Mouse (Mus musculus): ENCODE results near the gene Zscan5b.
A peak's percentile ranks its signal among the peaks of the same experiment; 100 is the strongest.
"Not testable (repeated sequence)": the region's sequence is repeated elsewhere in the genome, so short reads cannot be mapped to it uniquely, and the experiment has no call there.

Zscan5b gene

GRCm38 (mm10) chr7:6244361-6245292 is 22.5 kb downstream of the Zscan5b start:
- no peak for DNase-seq (ENCODE audit: low spot score in 2 of 2)

GRCm38 (mm10) chr7:6252410-6252809 is 30.3 kb downstream of the Zscan5b start, which contains the start of gene Epp13:
Epp13 (plus strand) TSS chr7:6252710.
- DNase-seq (ENCODE audit: low spot score in 2 of 2) = no peak

GRCm38 (mm10) chr7:6254451-6254850 is 32.4 kb downstream of the Zscan5b start:
- DNase-seq (ENCODE audit: low spot score in 2 of 2) = no peak

GRCm38 (mm10) chr7:6257386-6257785 is 35.3 kb downstream of the Zscan5b start:
- DNase-seq (ENCODE audit: low spot score in 2 of 2) = no peak

- no peak for DNase-seq (ENCODE audit: low spot score in 2 of 2)
Observed at GRCm38 (mm10) chr7:6258232-6259220, 36.4 kb downstream of the Zscan5b start.

DNA sequence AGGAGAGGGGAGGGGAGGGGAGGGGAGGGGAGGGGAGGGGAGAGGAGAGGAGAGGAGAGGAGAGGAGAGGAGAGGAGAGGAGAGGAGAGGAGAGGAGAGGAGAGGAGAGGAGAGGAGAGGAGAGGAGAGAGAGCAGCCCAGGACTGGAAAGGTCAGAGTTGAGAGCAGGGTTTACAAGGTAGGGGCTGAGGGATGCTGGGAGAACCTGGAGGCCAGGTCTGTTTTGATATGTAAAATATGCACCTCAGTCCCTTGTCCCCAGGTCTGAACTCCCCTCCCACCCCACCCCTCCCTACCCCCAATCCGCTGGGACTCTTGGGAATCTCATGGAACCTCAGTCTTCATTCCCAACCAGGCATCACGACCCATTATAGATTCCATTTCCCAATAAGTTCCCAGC is 37.9 kb downstream of the Zscan5b start:
- not testable (repeated sequence) for DNase-seq (ENCODE audit: low spot score in 2 of 2)

GRCm38 (mm10) chr7:6262120-6262519 is 40.0 kb downstream of the Zscan5b start:
- no peak for DNase-seq (ENCODE audit: low spot score in 2 of 2)

GRCm38 (mm10) chr7:6262984-6263383 is 40.9 kb downstream of the Zscan5b start:
- DNase-seq (ENCODE audit: low spot score in 2 of 2) = no peak

GRCm38 (mm10) chr7:6265695-6266094 is 43.6 kb downstream of the Zscan5b start:
- DNase-seq (ENCODE audit: low spot score in 2 of 2) = peak; percentile 31 to 67

- no peak for DNase-seq (ENCODE audit: low spot score in 2 of 2)
Observed at GRCm38 (mm10) chr7:6277906-6278305, 55.8 kb downstream of the Zscan5b start.

DNA sequence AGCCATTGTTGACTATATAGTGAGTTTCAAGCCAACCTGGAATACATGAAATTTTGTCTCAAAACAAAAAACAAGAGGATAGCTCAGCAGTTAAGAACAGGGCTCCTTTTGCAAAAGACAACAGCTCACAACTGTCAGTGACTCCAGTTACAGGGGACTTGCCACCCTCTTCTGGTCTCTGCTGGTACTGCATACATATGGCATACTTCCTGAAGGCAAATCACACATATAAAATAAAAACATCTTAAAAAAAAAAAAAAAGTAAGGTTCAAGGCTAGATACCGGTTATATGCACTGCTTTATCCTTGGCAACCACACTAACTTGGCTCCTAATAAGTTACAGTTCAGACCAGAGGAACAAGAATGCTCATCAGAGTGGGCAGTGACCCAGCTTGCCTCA is 60.7 kb downstream of the Zscan5b start:
- peak; percentile 58 to 87 for DNase-seq (ENCODE audit: low spot score in 2 of 2)

DNA sequence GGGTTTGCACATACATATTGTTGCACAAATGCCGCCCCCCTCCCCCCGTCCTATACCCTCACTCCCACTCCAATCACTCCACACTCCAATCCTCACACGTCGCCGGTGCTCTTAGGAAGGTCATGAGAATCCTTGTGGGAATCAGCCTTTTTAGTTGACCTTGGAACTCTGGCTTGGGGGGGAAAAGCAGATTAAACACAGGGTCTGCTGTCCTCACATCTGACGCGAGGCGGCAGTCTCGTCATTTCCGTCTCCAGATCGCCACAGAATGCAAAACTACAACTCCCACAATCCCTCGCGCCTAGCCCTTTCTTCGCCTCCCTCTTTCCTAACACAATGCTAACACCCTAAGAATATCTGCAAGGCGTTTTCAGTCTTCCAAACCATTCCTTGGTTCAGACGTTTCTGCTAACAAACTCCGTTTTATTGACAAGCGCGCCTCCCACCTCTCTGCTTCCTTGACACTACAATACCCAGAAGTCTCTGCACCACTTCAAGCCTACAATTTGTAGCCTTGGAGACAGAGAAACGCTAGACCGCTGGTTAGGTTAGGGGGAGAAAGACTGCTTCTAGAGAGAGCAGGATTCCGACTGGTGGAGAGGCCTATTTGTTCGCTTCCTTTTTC is 61.5 kb downstream of the Zscan5b start:
- DNase-seq (ENCODE audit: low spot score in 2 of 2) = peak; percentile 62 to 85

GRCm38 (mm10) chr7:6284442-6285012 is 62.4 kb downstream of the Zscan5b start:
- no peak for DNase-seq (ENCODE audit: low spot score in 2 of 2)

DNA sequence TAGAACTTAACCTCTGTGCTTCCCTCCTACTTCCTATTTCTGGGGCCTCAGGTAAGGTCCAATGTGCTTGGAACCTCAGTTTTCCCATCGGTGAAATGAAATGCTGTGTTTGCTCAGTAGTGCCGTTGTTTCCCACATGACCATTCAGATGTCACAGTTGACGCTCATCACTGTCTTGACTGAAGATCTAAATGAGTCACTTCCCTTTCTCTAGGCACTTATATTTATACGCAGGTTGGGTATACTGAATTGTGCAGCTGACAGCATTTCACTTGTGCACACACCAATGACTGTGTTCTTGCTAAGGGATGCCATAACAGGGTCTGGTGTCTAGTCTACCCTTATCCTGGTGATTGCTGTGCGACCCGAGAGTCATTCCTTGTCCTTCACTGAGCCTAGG is 63.3 kb downstream of the Zscan5b start:
- DNase-seq (ENCODE audit: low spot score in 2 of 2) = no peak

DNA sequence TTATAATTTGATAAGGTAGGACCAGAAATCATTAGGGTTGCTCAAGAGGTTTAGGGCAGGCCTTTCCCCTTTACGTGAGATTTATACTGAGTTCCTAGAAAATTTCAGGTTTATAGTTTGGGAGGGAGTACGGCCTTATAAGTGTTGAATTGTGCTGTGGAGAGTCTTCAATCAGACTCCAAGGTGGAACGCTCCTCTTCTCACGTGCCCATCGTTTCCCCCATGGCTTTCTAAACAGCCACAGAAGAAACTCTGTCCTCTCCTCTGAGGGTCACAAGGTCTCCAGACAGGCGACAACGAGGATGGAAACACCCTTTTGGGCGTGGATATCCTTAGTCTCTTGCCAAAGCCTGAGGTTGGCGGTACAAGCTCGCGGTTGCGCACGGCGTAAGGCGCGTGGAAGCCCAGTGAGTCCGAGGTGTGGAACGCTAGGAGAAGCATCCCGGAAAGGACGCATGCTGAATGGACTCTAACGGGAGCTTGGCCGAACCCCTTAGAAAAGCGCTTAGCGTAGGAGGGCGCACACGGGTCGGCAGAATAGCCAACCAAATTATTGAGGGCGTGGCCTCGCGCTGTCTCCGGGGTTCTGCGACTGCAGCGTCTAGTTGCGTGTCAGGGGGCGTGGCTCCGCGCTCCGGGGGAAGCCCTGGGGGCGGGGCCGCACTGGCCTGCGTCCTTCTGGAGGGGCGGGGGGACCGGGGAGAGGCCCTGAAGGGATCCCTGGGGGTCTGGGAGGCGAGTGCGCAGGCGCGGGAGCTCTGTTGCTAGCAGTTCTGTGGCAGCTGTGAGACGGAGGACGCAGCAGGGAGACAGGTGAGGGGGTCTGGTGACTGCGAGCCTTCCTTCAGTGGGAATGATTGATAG is 64.0 kb downstream of the Zscan5b start, which contains the start of gene Zfp667:
Zfp667 (plus strand) TSS at position 738 of the 864 bp plus-strand sequence.
- peak; percentile 84 to 98 for DNase-seq (ENCODE audit: low spot score in 2 of 2)

DNA sequence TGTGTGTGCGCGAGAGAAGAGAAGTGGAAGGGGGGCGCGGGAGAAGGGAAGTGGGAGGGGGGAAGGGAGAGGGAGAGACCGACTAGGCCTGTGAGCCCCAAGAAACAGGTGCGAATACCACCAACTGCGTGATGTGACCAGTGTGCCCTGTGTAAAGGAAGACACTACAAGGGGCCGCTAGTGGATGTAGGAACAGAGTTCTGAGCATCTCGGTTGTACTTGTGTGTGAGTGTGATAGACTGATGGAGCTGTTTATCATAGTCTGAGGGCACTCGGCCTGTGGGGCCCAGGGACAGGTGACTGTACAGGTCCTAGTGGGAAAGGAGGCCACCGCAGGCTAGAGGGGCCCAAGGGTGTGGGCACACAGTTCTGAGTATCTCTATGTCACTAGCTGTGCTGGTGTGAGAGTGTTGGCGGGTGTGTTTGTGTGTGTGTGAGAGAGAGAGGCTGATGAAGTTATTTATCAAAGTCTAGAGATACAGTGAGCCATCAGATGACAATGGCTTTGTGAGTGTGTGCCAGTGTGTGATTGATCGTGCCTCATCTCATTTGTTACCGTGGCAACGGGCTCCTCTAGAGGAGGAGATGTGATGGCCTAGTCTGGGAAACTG is 64.9 kb downstream of the Zscan5b start:
- DNase-seq (ENCODE audit: low spot score in 2 of 2) = no peak

Measured in spleen, postnatal 10 days (tissue).